Mouse (Mus musculus) midbrain, embryonic 11.5 days (tissue): ENCODE results near the gene Bbs1. TPM values are rescaled to one million over a fixed set of nuclear protein-coding genes. Genes with fewer than 3 reads are reported as not detected.
"Not testable (repeated sequence)": the region's sequence is repeated elsewhere in the genome, so short reads cannot be mapped to it uniquely, and the experiment has no call there.

Experiments
- ATAC-seq: fragments of 200-750 bp; cut with Nextera tagmentation; 2 replicates; pipeline ENCODE4 v1.8.0; 2017; ENCODE audit warnings: moderate TSS enrichment, moderate library complexity; ENCODE audit not compliant: low FRiP score
- DNase-seq: peaks from one replicate; pipeline ENCODE4 v3.0.0; 2015; ENCODE audit warnings: low spot score; ENCODE audit errors: missing footprints
- H3K27ac ChIP-seq: fragments of 300-500 bp; sonication (generic); 2 replicates; pipeline ENCODE4 v1.5.1; 2014; ENCODE audit warnings: low read depth, low read length
- H3K27me3 ChIP-seq: fragments of 300-500 bp; sonication (generic); 2 replicates; pipeline ENCODE4 v1.6.1; 2014; ENCODE audit warnings: mild to moderate bottlenecking, low read length, moderate library complexity, mixed read lengths; ENCODE audit not compliant: control insufficient read depth, insufficient read depth
- H3K36me3 ChIP-seq: fragments of 300-500 bp; sonication (generic); 2 replicates; pipeline ENCODE4 v1.6.1; 2014; ENCODE audit warnings: mild to moderate bottlenecking, low read length, moderate library complexity, mixed read lengths; ENCODE audit not compliant: control insufficient read depth, insufficient read depth
- H3K4me1 ChIP-seq: fragments of 300-500 bp; sonication (generic); 2 replicates; pipeline ENCODE4 v1.6.1; 2014; ENCODE audit warnings: low read length; ENCODE audit not compliant: control insufficient read depth, insufficient read depth
- H3K4me2 ChIP-seq: fragments of 300-500 bp; sonication (generic); 2 replicates; pipeline ENCODE4 v1.6.1; 2014; ENCODE audit warnings: mild to moderate bottlenecking, moderate library complexity
- H3K4me3 ChIP-seq: fragments of 300-500 bp; sonication (generic); 2 replicates; pipeline ENCODE4 v1.5.1; 2014; ENCODE audit warnings: low read depth, low read length
- H3K9ac ChIP-seq: fragments of 300-500 bp; sonication (generic); 2 replicates; pipeline ENCODE4 v1.6.1; 2014; ENCODE audit warnings: low read length
- H3K9me3 ChIP-seq: fragments of 300-500 bp; sonication (generic); 2 replicates; pipeline ENCODE4 v1.6.1; 2016; ENCODE audit warnings: low read length; ENCODE audit not compliant: control insufficient read depth
- WGBS: fragments of 180-500 bp; shearing (Covaris S2); extraction: QIAGEN DNeasy Blood & Tissue Kit; methylation state at CpG from one replicate; pipeline ENCODE4 v1.1.7; 2014; 5-methylcytosine and 5-hydroxymethylcytosine counted together
- polyA plus RNA-seq: library from polyadenylated mRNA; unstranded; fragments of >200 nt; fragmentation: Nextera tagmentation; extraction: Ambion mirVana; gene quantifications from 2 replicates; pipeline ENCODE4 v1.2.1, GENCODE M21; 2014

Gene Bbs1
- polyA plus RNA-seq, 1 experiment from 2014 or later, result 7.8 TPM

DNA sequence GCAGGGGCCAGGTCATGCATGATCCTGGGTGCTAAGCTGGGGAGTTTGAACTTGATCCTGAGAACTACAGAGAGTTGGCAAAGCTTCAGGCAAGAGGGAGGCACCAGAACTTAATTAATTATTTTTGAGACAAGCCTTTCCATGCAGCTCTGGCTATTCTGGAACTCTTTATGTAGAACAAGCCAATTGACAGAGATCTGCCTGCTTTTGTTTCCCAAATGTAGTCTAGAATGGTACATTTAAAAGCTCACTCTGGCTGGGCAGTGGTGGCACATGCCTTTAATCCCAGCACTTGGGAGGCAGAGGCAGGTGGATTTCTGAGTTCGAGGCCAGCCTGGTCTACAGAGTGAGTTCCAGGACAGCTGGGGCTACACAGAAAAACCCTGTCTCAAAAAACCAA, 31.8 kb downstream of the Bbs1 start:
- H3K4me3 ChIP-seq, DNase-seq, H3K9ac ChIP-seq, H3K27me3 ChIP-seq, H3K4me2 ChIP-seq, H3K27ac ChIP-seq, ATAC-seq, H3K4me1 ChIP-seq, H3K9me3 ChIP-seq, H3K36me3 ChIP-seq: not testable (repeated sequence)
- 88% methylated on average over 1 of the region's 1 CpGs for WGBS

DNA sequence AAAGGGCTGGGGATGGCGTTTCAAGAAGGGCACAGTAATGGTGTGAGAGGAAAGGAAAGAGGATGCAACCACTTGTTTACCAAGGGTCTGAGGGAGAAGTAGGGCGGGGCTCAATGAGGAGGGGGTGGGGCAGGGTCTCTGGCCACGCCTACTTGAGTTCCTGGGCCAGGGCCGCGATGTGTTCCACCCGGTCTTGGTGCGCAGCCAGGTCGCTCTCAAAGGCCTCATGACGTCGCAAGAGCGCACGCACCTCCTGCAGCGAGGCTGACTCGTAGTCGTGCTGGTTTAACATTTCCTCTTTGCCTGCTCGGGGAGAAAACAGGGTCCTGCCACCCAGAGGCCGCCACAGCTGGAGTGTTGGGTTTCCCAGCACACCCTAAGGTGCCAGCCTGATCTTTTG, 41.3 kb downstream of the Bbs1 start:
- Histone ChIP-seq H3K4me1 (no peaks in the 10 kb centered on the region), H3K27me3 (0 out of 2 replicates have a peak, but pooled peaks cover 3% of the 10 kb centered on the region), H3K9ac (no peak overlapping the region), H3K9me3 (no peaks in the 10 kb centered on the region), H3K4me3 (no peak overlapping the region), H3K36me3 (peaks cover 2% of the 10 kb centered on the region; the same call in 1 of the 2 replicates), H3K27ac (no peak overlapping the region), H3K4me2 (0 out of 2 replicates have a peak overlapping the region, but pooled peaks have one; percentile 7)
- no peak for DNase-seq
- WGBS, result 9% methylated on average over 17 of the region's 17 CpGs
- no peak for ATAC-seq

DNA sequence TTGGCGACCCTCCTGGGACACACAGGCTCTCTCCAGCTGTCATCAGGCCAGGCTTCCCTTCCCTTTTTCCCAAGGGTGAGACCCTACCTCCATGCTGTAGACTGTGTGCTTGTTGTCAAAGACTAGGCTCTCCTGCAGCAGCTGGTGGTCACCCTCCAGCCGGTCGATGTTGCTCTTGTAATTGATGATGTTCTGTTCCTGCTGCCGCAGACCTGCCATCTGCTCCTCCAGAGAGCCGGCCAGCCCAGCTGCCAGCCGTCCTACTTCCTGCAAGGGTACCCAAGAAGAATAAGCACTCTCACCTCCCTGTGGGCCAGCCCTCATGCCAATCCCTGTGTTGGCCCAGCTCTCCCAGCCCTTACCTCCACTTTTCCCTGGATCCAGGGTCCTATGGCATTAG, 43.4 kb downstream of the Bbs1 start:
- no peak for ATAC-seq
- WGBS, result 80% methylated on average over 6 of the region's 6 CpGs
- peaks cover 2% of the 10 kb centered on the region; the same call in 1 of the 2 replicates for H3K36me3 ChIP-seq
- DNase-seq, result no peak
- no peak overlapping the region for H3K9ac ChIP-seq
- H3K4me2 ChIP-seq, result no peak overlapping the region
- H3K27ac ChIP-seq, result no peak overlapping the region
- no peak overlapping the region for H3K4me3 ChIP-seq
- H3K27me3 ChIP-seq, result 0 out of 2 replicates have a peak, but pooled peaks cover 3% of the 10 kb centered on the region
- H3K4me1 ChIP-seq, result no peaks in the 10 kb centered on the region
- H3K9me3 ChIP-seq, result no peaks in the 10 kb centered on the region

DNA sequence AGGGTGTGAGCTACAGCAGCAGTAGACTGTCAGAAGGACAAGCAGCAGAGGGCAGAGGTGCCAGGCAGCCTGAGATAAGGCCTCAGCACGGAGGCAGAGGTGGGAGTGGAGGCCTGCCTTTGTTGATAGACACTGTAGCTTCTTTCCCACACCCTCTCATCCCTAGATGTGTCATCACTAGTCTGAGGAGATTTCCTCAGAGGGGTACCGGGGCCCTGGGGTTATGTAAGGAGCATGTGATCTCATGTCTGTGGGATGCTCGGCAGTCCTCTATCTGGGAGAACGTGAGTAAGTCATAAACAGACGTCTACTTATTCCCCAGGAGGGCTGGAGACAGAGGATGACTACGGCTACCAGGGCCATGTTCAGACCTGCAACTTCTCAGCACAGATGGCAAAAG, 47.3 kb downstream of the Bbs1 start:
- Histone ChIP-seq H3K27me3 (no peaks in the 10 kb centered on the region), H3K4me1 (peaks cover 6% of the 10 kb centered on the region; the same call in 1 of the 2 replicates), H3K36me3 (peaks cover 2% of the 10 kb centered on the region; the same call in 1 of the 2 replicates), H3K9ac (no peak overlapping the region), H3K27ac (no peak overlapping the region), H3K4me2 (no peak overlapping the region), H3K9me3 (no peaks in the 10 kb centered on the region), H3K4me3 (no peak overlapping the region)
- WGBS, result 82% methylated on average over 6 of the region's 6 CpGs
- no peak for ATAC-seq
- DNase-seq, result peak; percentile 78

DNA sequence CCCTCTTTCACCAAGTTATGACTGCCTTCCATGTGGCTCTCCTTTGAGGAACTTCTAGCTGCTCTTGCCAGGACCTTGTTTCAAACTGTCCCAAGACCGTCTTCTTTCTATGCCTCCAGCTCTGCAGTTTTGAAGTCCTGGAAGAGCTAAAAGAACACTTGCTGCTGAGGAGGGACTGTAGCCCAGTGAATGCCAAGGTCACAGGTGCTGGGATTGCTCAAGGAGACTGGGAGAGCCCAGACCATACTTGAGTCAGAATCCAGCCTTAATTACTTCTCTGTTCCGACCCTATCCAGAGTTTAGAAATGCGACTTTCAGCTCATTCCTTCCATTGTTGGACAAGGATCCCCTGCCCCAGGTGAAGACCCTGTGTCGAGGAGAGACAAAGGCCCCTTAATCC, 50.5 kb downstream of the Bbs1 start:
- no peak for DNase-seq
- Histone ChIP-seq H3K9ac (no peak overlapping the region), H3K36me3 (peaks cover 2% of the 10 kb centered on the region; the same call in 1 of the 2 replicates), H3K4me1 (peaks cover 6% of the 10 kb centered on the region; the same call in 1 of the 2 replicates), H3K4me2 (peak overlapping the region; percentile 96), H3K4me3 (peak overlapping the region; percentile 56), H3K27me3 (no peaks in the 10 kb centered on the region), H3K9me3 (no peaks in the 10 kb centered on the region), H3K27ac (no peak overlapping the region)
- ATAC-seq, result no peak
- WGBS, result 42% methylated on average over 4 of the region's 4 CpGs

DNA sequence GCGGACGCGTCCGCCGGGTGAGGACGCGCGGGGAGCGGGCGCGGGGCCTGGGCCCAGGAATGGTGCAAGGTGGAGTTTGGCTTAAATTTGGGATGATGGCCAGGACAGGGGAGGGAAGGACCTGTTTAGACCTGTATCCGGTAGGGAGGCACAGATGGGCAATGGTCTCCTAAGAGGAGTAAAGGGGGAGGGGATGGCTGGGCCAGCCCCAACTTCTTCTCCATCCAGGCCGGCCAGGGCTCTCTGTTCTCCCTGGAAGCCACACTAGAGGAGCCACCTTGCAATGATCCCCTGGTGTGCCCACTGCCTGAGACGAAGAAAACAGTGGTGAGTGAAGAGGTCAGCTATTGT, 51.0 kb downstream of the Bbs1 start:
- under 1% methylated on average over 14 of the region's 14 CpGs for WGBS
- Histone ChIP-seq H3K9me3 (no peaks in the 10 kb centered on the region), H3K27me3 (no peaks in the 10 kb centered on the region), H3K4me3 (peak overlapping the region; percentile 56), H3K27ac (peak overlapping the region; percentile 25; the same call in 1 of the 2 replicates), H3K4me1 (peaks cover 6% of the 10 kb centered on the region; the same call in 1 of the 2 replicates), H3K4me2 (peak overlapping the region; percentile 96), H3K36me3 (no peaks in the 10 kb centered on the region), H3K9ac (peak overlapping the region; percentile 75)
- DNase-seq (no peak), ATAC-seq (peak; percentile 75; the same call in 1 of the 2 replicates)

DNA sequence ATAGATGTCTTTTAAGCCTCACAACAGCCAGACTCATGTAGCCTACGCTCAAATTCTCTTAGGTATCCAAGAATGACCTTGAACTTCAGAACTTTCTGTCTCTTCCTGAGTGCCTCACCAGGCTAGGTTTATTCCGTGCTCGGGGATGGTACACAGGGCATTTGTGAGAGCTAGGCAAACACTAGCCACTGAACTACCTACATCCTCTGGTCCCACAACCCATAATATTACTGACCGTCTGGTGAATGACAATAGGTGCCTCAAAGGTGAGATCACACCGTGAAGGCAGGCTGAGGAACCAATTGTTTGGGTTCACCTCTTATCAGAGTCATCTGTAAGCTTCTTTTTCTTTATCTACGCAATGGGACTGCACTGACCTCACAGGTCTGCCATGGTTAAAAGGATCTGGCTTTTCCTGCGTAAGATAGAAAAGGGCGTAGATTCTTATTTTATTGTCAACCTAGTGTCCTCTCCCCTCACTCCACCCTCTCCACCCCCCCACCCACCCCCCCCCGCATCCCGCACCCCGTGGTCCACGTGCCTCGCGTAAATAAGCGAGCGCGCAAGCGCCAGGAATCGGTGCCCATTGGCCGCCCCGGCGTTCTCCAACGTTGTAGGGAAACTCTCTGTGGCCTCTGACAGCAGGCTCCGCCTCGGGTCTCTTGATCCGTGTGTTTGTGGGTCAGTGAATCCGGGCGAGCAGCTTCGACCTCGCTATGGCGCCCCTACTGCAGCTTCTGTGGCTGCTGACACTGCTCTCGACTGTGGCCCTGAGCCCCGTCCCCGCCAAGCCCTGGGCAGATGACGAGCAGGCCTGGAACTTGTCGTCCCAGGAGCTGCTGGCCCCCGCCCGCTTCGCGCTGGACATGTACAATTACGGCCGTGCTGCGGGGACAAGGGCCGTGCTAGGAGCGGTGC, 51.6 kb downstream of the Bbs1 start, which contains the start of gene Ctsf:
Ctsf (plus strand) TSS at position 579 of the 918 bp plus-strand sequence.
- peaks cover 6% of the 10 kb centered on the region; the same call in 1 of the 2 replicates for H3K4me1 ChIP-seq
- H3K27me3 ChIP-seq, result no peaks in the 10 kb centered on the region
- DNase-seq, result peak; percentile 96
- H3K36me3 ChIP-seq, result no peaks in the 10 kb centered on the region
- ATAC-seq, result peak; percentile 95
- H3K4me3 ChIP-seq, result peak within 1 kb of the TSS; percentile 56
- 5% methylated on average over 37 of the region's 45 CpGs for WGBS
- peak within 1 kb of the TSS; percentile 25; the same call in 1 of the 2 replicates for H3K27ac ChIP-seq
- H3K4me2 ChIP-seq, result peak within 1 kb of the TSS; percentile 96
- H3K9me3 ChIP-seq, result no peaks in the 10 kb centered on the region
- H3K9ac ChIP-seq, result peak within 1 kb of the TSS; percentile 75

DNA sequence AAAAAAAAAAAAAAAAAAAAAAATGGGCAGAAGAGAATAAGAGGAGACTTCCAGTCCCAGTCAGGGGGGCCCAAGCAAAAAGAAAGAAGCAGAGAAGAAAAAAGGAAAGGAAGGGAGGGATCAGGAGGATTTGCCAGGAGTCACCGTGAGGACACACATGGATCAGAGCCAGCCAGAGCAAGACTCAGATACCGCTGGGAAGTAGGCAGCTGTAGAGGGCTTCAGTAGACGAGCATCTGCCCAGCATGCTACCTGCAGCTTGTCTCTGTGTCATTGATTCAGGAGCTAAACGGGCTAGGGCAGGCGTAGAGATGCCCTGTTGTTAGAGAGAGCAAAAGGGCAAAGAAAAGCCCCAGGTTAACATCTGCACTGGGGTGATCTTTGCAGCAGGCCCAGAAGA, 56.1 kb downstream of the Bbs1 start:
- Histone ChIP-seq H3K9me3 (no peaks in the 10 kb centered on the region), H3K9ac (no peak overlapping the region), H3K27me3 (no peaks in the 10 kb centered on the region), H3K4me3 (no peak overlapping the region), H3K4me2 (no peak overlapping the region), H3K36me3 (no peaks in the 10 kb centered on the region), H3K27ac (no peak overlapping the region), H3K4me1 (0 out of 2 replicates have a peak, but pooled peaks cover 1% of the 10 kb centered on the region)
- DNase-seq (no peak), ATAC-seq (no peak)
- 34% methylated on average over 5 of the region's 5 CpGs for WGBS

DNA sequence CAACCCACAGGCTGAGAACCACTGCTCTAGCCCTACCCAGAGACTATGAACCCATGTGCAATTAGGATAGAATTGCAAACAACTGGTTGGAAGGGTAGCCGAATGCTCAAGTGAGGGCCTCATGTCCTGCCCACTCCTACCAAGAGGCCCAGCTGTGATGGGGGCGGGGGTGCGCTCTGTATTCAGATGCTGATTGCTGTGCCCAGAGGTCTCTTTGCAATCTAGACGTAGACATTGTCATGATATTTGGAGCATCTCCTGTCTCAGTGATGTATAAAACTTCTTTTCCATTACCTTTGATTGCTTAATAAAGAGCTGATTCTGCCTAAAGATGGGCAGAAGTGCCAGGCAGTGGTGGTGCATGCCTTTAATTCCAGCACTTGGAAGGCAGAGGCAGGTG, 56.6 kb downstream of the Bbs1 start:
- Histone ChIP-seq H3K4me1 (no peaks in the 10 kb centered on the region), H3K27ac (no peak overlapping the region), H3K9ac (no peak overlapping the region), H3K4me3 (no peak overlapping the region), H3K9me3 (no peaks in the 10 kb centered on the region), H3K36me3 (no peaks in the 10 kb centered on the region), H3K4me2 (no peak overlapping the region), H3K27me3 (no peaks in the 10 kb centered on the region)
- WGBS, result 54% methylated on average over 4 of the region's 4 CpGs
- DNase-seq (no peak), ATAC-seq (no peak)
